Mouse (Mus musculus) limb, embryonic 14.5 days (tissue): ENCODE measurements around the gene Dtymk. TPM values are rescaled to one million over a fixed set of nuclear protein-coding genes. Genes with fewer than 3 reads are reported as not detected.
"Not testable (repeated sequence)": the region's sequence is repeated elsewhere in the genome, so short reads cannot be mapped to it uniquely, and the experiment has no call there.

Experiments used
- ATAC-seq: fragments of 200-750 bp; cut with Nextera tagmentation; 2 replicates; pipeline ENCODE4 v1.8.0; 2017; ENCODE audit warnings: low read depth, moderate number of reproducible peaks, moderate TSS enrichment; ENCODE audit not compliant: low FRiP score
- DNase-seq: peaks from one replicate; pipeline ENCODE4 v3.0.0-alpha.2; 2015; ENCODE audit warnings: low spot score
- H3K27ac ChIP-seq: fragments of 300-500 bp; sonication (generic); replicated peaks from 2 replicates; pipeline ENCODE4 v1.5.1; 2014; ENCODE audit warnings: low read depth, mild to moderate bottlenecking, low read length, moderate library complexity, mixed read lengths
- H3K27me3 ChIP-seq: fragments of 300-500 bp; sonication (generic); 2 replicates; pipeline ENCODE4 v1.6.1; 2014; ENCODE audit warnings: low read length, mixed read lengths; ENCODE audit not compliant: control insufficient read depth, insufficient read depth
- H3K36me3 ChIP-seq: fragments of 300-500 bp; sonication (generic); 2 replicates; pipeline ENCODE4 v1.6.1; 2014; ENCODE audit warnings: mild to moderate bottlenecking, low read length, moderate library complexity, mixed read lengths; ENCODE audit not compliant: control insufficient read depth, insufficient read depth
- H3K4me1 ChIP-seq: fragments of 300-500 bp; sonication (generic); 2 replicates; pipeline ENCODE4 v1.6.1; 2014; ENCODE audit warnings: antibody characterized with exemption, low read length, mixed read lengths; ENCODE audit not compliant: control insufficient read depth, insufficient read depth
- H3K4me2 ChIP-seq: fragments of 300-500 bp; sonication (generic); replicated peaks from 2 replicates; pipeline ENCODE4 v1.6.1; 2014; ENCODE audit warnings: low read depth, mild to moderate bottlenecking, low read length, moderate library complexity; ENCODE audit not compliant: severe bottlenecking
- H3K4me3 ChIP-seq: fragments of 300-500 bp; sonication (generic); replicated peaks from 2 replicates; pipeline ENCODE4 v1.5.1; 2014; ENCODE audit warnings: low read length
- H3K9ac ChIP-seq: fragments of 300-500 bp; sonication (generic); 2 replicates; pipeline ENCODE4 v1.6.1; 2014; ENCODE audit warnings: mild to moderate bottlenecking, low read depth, low read length, moderate library complexity; ENCODE audit not compliant: severe bottlenecking
- H3K9me3 ChIP-seq: fragments of 300-500 bp; sonication (generic); 2 replicates; pipeline ENCODE4 v1.6.1; 2016; ENCODE audit warnings: low read length; ENCODE audit not compliant: control insufficient read depth
- POLR2A ChIP-seq: fragments of 200-500 bp; IDR thresholded peaks from 2 replicates; pipeline ENCODE4 v1.8.0; 2012; ENCODE audit warnings: inconsistent platforms, mild to moderate bottlenecking, moderate library complexity, borderline replicate concordance; ENCODE audit not compliant: insufficient read depth, insufficient read length; ENCODE audit errors: extremely low read depth
- WGBS: fragments of 180-500 bp; shearing (Covaris S2); extraction: QIAGEN DNeasy Blood & Tissue Kit; methylation state at CpG from one replicate; pipeline ENCODE4 v1.1.7; 2014; 5-methylcytosine and 5-hydroxymethylcytosine counted together
- polyA plus RNA-seq, 2 experiments: library from polyadenylated mRNA; depleted of rRNA in 1 of 2; stranded (reverse) in 1 of 2; unstranded in 1 of 2; fragments of >200 nt; fragmentation: Nextera tagmentation in 1 of 2; extraction: Ambion mirVana in 1 of 2; gene quantifications; 2 replicates each; pipeline versions ENCODE4 v1.2.1 to v1.2.3; 2012 to 2014

Dtymk gene
- polyA plus RNA-seq, 2 experiments: 246 to 279 TPM

DNA sequence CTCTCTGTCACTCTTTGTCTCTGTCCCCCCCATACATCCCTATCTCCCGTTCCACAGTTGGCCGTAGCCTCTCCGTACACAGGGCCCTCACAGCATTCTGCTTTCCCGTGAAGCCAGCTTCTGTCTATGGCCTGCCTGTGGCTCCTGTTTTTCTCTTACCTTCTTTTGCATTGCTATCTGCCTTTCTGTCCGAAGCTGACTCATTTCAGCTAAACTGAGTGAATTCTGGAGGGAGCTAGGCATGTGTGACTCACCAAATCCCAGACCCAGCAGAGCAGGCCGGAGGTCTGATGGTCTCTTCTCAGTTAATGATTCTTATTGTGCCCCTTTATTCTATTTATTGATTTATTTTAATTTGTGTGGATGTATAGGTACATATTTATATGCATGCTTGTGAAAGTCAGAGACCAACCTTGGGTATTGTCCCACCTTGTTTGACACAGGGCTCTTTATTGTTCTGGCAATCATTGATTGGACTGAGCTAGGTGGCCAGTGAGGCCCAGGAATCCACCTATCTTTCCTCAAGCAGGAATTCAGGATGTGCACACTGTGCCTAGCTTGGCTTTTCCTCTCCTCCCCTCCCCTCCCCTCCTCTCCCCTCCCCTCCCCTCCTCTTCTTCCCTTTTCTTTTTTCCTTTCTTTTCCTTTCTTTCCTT, 34.3 kb upstream of the Dtymk start:
- H3K9ac ChIP-seq: no peak overlapping the region
- no peak for TF ChIP-seq POLR2A
- H3K4me1 ChIP-seq: no peaks in the 10 kb centered on the region
- no peak overlapping the region for H3K27ac ChIP-seq
- ATAC-seq (no peak), DNase-seq (no peak)
- 91% methylated on average over 6 of the region's 6 CpGs for WGBS
- H3K9me3 ChIP-seq: no peaks in the 10 kb centered on the region
- H3K4me2 ChIP-seq: no peak overlapping the region
- peaks cover 36% of the 10 kb centered on the region for H3K36me3 ChIP-seq
- H3K4me3 ChIP-seq: no peak overlapping the region
- H3K27me3 ChIP-seq: no peaks in the 10 kb centered on the region

DNA sequence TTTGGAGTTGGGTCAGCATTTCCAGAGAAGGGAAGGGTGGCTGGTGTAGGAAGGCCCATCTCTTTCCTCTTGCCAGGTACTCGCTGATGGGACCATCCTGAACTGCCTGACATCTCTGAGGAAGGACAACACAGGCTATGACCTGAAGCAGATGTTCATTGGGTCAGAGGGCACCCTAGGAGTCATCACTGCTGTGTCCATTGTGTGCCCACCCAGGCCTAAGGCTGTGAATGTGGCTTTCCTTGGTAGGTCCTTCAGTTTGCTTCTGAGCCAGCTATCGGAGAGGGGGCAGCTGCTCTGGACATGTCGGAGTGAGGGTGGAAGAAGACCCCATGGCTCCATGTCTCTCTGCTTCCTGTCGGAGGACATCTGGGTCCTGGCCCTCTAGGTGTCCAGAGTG, 33.5 kb upstream of the Dtymk start:
- no peak for TF ChIP-seq POLR2A
- H3K4me2 ChIP-seq: no peak overlapping the region
- 97% methylated on average over 4 of the region's 4 CpGs for WGBS
- ATAC-seq (no peak), DNase-seq (no peak)
- no peaks in the 10 kb centered on the region for H3K27me3 ChIP-seq
- H3K27ac ChIP-seq: no peak overlapping the region
- no peaks in the 10 kb centered on the region for H3K4me1 ChIP-seq
- H3K36me3 ChIP-seq: peaks cover 36% of the 10 kb centered on the region
- H3K9me3 ChIP-seq: no peaks in the 10 kb centered on the region
- no peak overlapping the region for H3K4me3 ChIP-seq
- H3K9ac ChIP-seq: no peak overlapping the region

DNA sequence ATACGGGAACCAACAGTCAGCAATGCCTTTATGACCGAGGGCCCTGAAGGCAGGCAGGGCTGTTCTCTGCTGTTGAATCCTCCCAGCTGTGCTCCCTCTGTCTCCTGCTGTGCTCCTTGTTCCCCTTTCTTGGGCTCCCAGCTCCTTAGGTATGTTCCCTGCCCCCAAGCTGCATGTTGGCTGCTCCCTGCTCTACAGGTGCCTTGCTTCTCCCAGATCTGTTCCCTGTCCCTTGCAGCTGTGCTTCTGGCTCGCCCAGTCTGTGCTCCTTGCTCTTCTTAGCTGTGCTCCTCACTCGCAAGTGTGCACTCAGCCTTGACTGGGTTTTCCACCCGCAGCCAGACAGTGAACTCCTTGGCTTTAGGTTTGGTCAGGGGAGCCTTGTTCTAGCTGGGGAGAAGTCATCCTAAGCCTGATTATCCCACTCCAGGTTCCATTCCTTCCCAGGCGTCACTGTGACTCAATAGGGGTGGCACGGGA, 33.0 kb upstream of the Dtymk start:
- no peaks in the 10 kb centered on the region for H3K4me1 ChIP-seq
- no peak overlapping the region for H3K4me3 ChIP-seq
- TF ChIP-seq POLR2A: no peak
- no peak overlapping the region for H3K27ac ChIP-seq
- no peaks in the 10 kb centered on the region for H3K9me3 ChIP-seq
- DNase-seq (no peak), ATAC-seq (no peak)
- no peak overlapping the region for H3K4me2 ChIP-seq
- no peaks in the 10 kb centered on the region for H3K27me3 ChIP-seq
- H3K36me3 ChIP-seq: peaks cover 36% of the 10 kb centered on the region
- WGBS: 88% methylated on average over 7 of the region's 7 CpGs
- H3K9ac ChIP-seq: no peak overlapping the region

DNA sequence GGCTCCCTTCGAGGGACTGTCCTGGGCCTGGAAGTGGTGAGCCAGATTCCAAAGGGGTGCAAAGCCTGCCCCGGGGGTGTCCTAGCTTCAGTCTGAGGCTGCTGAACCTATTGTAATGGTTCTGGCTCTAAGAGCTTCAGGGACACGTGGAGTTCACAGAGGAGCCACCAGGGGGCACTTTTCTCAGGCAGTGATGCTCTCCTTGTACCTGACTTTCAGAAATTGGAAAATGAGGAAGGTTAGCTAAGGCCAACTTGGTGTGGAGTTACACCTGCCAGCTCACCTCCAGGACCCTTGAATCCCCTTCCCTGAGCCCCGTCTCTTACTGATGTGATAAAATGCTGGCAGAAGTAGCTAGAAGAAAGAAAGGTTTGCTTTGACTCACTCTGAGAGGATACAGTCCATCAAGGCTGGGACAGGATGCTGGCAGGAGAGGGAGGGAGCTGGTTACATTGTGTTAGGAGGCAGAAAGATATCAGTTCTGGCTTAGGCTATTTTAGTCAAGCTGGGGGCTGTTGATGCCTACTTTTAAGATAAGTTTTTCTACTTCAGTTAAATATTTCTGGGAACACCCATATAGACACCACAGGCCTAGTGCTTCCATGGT, 31.1 kb upstream of the Dtymk start:
- H3K9me3 ChIP-seq, H3K4me3 ChIP-seq, H3K9ac ChIP-seq, H3K4me1 ChIP-seq, H3K4me2 ChIP-seq, DNase-seq, H3K27me3 ChIP-seq, ATAC-seq, H3K27ac ChIP-seq: not testable (repeated sequence)
- WGBS: 88% methylated on average over 1 of the region's 4 CpGs
- peaks cover 28% of the 10 kb centered on the region for H3K36me3 ChIP-seq

DNA sequence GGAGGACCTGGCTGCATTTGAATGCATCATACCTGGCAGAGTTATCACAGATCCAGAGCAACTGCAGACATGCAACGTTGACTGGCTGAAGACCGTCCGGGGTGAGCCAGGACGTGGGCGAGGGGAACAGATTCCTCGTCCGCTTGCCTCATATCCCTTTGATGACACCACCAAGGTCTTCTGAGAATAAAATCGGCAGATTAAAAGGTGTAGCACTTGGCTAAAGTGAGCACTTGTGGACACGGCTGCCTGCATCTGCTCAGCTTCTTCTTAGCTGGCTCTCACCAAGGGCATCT, 24.8 kb upstream of the Dtymk start:
- peak overlapping the region; percentile 59; the same call in 1 of the 2 replicates for H3K4me3 ChIP-seq
- no peak overlapping the region for H3K9ac ChIP-seq
- H3K27me3 ChIP-seq: no peaks in the 10 kb centered on the region
- H3K4me1 ChIP-seq: peaks cover 7% of the 10 kb centered on the region; the same call in 1 of the 2 replicates
- DNase-seq (no peak), ATAC-seq (no peak)
- WGBS: 93% methylated on average over 9 of the region's 9 CpGs
- TF ChIP-seq POLR2A: no peak
- no peaks in the 10 kb centered on the region for H3K36me3 ChIP-seq
- H3K27ac ChIP-seq: no peak overlapping the region
- H3K9me3 ChIP-seq: no peaks in the 10 kb centered on the region
- peak overlapping the region; percentile 64; the same call in 1 of the 2 replicates for H3K4me2 ChIP-seq
